Mouse (Mus musculus) skeletal muscle tissue, postnatal 0 days (tissue): ENCODE measurements around the gene Tnnc2. TPM values are rescaled to one million over a fixed set of nuclear protein-coding genes. Genes with fewer than 3 reads are reported as not detected.

Experiments used
- polyA plus RNA-seq: library from polyadenylated mRNA; unstranded; fragments of >200 nt; fragmentation: Nextera tagmentation; extraction: Ambion mirVana; gene quantifications from 2 replicates; pipeline ENCODE4 v1.2.1, GENCODE M21; 2015

Gene Tnnc2
- 22,389 and 24,028 TPM in 2 replicates for polyA plus RNA-seq

DNA sequence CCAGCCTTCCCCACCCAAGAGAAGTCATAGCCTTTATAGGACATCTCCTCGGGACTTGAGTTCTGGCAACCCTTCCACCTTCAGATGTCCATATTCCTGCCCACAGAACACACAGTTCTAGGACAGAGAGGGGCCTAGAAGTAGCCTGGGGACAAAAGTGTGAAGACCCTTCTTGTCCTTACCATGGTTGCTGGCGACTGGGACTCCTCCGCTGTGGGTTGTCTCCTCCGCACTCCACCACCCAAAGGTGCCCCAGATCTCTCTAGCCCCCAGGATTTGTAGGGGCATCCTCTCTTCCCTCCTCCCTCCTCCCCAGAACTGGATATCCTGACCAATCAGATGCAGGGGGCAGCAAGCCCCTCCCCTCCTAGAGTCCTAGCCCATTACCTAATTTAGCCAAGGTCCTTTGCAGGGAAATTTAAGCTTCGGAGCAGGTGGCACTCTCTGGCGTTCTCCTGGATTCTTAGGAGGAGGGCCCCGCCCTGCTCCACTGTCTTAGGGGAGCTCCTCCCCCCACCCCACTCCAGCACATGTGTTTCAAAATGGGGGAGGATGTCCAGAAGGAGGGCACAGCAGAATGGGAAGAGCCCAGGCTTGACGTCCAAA lies at the start of gene Tnnc2:
Gene Tnnc2, minus strand, starts transcription at position 487 of the 606 bp plus-strand sequence.

DNA sequence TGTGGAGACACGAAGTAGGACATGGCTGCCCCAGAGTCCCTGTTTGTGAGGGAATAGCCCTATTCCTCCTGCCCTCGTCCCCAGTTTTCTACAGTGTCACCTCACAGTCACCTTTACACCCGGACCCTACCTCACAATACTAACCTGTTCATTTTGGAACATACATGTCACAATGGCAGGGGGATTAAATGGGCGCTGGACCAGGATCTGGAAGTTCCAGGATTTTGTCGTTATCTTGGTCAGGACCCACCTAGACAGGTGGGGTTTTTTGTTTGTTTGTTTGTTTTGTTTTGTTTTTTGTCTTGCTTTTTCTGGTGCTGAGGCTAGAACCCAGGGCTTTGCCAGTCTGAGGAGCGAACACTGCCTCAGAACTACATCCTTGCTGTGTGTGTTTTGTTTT lies 48.7 kb upstream of the Tnnc2 start, which contains the start of gene Spata25:
Gene Spata25, minus strand, starts transcription at position 101 of the 400 bp plus-strand sequence.

DNA sequence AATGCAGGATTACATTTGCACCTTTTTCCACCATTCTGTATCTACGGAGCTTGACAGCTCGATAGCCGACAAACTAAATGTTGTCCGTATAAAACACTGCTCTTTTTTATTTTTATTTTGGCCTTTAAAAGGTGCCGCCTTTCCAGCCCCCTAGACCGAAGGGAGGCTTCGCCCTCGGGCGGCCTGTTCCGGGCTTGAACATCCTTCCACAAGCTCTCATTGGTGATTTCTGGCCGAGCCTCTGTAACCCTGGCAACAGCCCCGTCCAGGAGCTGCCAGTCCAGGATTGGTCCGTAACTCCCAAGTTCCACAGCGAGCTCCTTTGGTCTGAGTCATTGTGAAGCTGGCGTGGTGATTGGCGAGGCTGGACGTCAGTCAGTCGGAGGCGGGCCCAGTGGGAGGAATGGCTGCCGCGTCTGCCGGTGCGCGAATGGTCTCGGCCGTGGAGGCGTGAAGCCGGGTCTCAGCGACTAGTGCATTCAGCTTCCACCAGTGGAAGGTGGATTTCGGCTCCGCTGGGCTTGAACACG lies 42.9 kb upstream of the Tnnc2 start, which contains the start of gene Zswim1:
Gene Zswim1, plus strand, starts transcription at position 51 of the 530 bp plus-strand sequence.

DNA sequence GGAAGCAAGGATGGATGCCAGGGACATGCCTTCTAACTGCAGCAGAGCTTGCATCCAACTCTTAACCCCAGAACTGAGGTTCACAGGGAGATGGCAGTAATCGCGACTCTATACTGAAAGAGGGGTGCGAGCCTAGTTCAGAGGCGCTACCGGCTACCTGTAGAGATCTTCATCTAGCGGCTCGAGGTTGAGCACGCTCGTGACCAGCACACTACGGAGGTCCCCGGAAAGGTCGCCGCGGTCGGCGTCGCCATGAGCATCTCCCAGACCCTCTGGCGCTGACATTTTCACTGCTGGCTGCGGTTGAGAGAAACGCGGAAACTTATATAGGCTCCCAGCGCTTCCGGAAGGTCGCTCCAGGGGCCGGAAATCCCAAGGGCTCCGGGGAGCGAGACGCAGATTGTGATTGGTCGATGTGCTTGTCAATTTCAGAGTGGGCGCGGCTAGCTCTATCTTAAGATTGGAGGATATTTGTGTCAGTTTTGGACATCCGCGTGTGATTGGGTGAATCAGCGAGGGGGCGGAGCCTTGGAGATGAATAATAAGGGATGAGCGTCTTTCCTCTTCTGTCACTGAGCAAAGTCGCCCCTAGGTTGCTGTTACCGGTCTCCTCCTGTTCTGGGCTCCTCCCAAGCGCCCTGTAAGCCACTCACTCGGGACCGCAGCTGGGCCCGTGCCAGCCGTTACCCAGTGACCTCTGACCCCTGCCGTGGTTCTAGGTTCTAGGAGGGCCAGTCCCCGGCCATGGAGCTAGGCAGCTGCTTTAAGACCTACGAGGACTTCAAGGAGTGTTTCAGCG lies 25.0 kb upstream of the Tnnc2 start, which contains the start of the genes Acot8 and Zswim3:
Gene Acot8, minus strand, starts transcription at position 350 of the 799 bp plus-strand sequence.
Gene Zswim3, plus strand, starts transcription at position 566 of the 799 bp plus-strand sequence.

DNA sequence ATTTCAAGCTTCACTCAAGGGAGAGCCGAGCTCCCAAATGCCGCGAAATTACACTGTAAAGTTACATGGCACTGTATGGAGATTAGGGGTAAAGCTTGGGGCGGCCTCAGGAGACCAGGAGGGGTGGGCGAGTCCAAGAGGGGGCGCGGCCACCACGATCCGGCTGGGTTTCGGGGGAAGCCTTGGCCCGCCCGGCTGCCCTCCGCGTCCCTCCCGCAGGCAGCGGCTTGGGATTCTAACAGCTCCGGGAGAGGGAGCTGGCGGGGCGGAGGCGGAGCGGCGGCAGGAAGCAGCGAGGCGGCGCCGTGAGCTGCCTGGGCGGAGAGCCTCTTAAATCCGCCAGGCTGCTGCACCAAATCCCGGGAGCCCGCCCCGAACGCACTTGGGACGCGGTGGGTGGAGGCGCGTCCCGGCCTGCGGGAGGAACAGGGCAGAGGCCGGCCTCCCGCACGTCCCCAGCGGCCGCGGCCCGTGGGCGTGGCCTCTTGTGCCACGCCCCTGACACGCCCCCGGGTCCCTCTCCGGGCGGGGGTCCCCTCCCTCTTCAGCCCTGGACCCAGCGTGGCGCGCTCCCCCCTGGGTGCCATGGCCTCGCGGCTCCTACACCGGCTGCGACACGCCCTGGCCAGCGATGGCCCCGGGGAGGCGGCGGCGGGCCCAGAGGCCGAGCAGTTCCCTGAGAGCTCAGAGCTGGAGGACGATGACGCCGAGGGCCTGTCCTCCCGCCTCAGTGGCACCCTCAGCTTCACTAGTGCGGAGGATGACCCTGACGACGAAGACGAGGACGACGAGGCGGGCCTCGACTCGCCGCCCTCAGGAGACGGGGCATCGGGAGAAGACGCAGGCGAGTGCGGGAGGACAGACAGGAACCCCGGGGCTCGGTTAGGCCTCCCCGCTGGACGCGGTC lies 6.0 kb upstream of the Tnnc2 start, which contains the start of gene Snx21:
Gene Snx21, plus strand, starts transcription at position 343 of the 907 bp plus-strand sequence.

DNA sequence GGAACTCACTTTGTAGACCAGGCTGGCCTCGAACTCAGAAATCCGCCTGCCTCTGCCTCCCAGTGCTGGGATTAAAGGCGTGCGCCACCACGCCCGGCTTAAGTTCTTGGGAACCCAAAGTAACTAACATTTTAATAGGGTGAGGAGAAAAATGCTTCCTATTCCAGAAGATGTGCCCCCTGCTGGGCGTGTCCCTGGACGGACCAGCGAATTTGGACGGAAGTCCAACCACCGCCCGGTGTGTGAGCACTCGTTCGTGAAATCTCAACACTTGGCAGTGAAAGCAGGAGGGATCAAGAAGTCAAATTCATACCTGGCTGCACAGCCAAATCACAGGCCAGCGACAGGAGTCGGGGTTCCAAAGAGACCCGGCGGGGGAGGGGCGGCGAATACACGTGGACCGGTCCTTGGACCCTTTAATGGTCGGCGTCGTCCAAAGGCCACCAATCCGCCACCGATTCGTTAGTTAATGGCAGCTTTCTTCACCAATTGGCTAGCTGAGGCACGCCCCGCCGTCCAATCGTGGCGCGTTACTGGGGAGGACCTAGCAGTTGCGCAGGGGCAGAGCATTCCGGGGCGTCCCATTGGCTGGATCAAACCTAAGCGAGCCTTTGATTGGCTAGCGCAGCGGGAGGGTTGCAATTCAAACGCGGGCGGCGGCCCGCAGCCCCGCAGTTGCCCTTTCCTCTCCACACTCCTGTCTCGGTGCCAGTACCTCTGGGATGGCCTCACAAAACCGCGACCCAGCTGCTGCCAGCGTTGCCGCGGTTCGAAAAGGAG lies 10.3 kb downstream of the Tnnc2 start, which contains the start of gene Ube2c:
Gene Ube2c, plus strand, starts transcription at position 641 of the 780 bp plus-strand sequence.

DNA sequence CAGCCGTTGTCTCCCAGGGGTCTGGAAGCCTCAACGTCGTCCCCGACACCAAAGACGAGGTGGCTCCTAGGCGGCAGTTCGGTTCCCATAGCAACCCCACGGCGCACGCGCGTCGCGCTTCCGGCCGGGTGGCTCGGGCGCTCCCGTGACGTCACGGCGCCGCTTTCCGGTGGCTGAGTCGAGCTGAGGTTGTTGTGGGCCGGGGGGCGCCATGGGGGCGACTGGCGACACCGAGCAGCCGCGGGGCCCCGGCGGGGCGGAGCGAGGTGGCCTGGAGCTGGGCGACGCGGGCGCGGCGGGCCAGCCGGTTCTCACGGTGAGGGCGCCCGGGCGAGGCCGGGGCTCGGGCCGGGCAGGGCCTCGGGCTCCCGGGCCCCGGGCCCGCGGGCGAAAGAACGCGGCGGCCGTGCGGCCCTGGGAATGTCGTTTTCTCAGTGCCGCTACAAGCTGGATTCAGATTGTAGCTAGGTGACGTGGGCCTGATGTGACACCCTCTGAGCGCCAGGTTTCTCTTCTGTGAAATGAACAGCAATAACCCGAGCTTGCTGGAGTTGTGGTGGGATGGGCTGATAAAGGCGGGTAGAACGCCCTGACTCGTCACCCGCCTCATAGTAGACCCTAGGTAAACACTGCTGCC lies 33.8 kb downstream of the Tnnc2 start, which contains the start of the genes Wfdc3 and Dnttip1:
Gene Wfdc3, minus strand, starts transcription at position 89 of the 637 bp plus-strand sequence.
Gene Dnttip1, plus strand, starts transcription at position 141 of the 637 bp plus-strand sequence.

Other genes starting within 250 kb of the Tnnc2 start
- gene Wfdc2, start 217.6 kb downstream of the Tnnc2 start, polyA plus RNA-seq: 0.29 and 0.37 TPM in 2 replicates
- gene Spint3, start 206.5 kb downstream of the Tnnc2 start, polyA plus RNA-seq: not detected in 2 replicates
- not detected in 2 replicates for gene Wfdc6a, start 194.5 kb downstream of the Tnnc2 start, polyA plus RNA-seq
- gene Eppin, start 186.4 kb downstream of the Tnnc2 start, polyA plus RNA-seq: not detected in 2 replicates
- not detected in 2 replicates for gene Wfdc6b, start 166.4 kb downstream of the Tnnc2 start, polyA plus RNA-seq
- gene Wfdc8, start 166.3 kb downstream of the Tnnc2 start, polyA plus RNA-seq: not detected in 2 replicates
- not detected in 2 replicates for gene Wfdc16, start 141.2 kb downstream of the Tnnc2 start, polyA plus RNA-seq
- not detected in 2 replicates for gene Wfdc10, start 123.9 kb downstream of the Tnnc2 start, polyA plus RNA-seq
- gene Wfdc9, start 123.4 kb downstream of the Tnnc2 start, polyA plus RNA-seq: not detected in 2 replicates
- not detected in 2 replicates for gene Wfdc11, start 105.9 kb downstream of the Tnnc2 start, polyA plus RNA-seq
- gene Wfdc13, start 94.9 kb downstream of the Tnnc2 start, polyA plus RNA-seq: 0.21 TPM in 1 of 2 replicates, not detected in the other
- gene Spint4, start 81.5 kb downstream of the Tnnc2 start, polyA plus RNA-seq: not detected in 2 replicates
- not detected in 2 replicates for gene Spint5, start 64.7 kb downstream of the Tnnc2 start, polyA plus RNA-seq
- 0.14 and 0.29 TPM in 2 replicates for gene Wfdc3, start 34.0 kb downstream of the Tnnc2 start, polyA plus RNA-seq
- gene Dnttip1, start 34.0 kb downstream of the Tnnc2 start, polyA plus RNA-seq: 51.2 and 54.3 TPM in 2 replicates
- gene Ube2c, start 10.1 kb downstream of the Tnnc2 start, polyA plus RNA-seq: 67.3 and 77.7 TPM in 2 replicates
- 31.1 and 33.0 TPM in 2 replicates for gene Snx21, start 5.9 kb upstream of the Tnnc2 start, polyA plus RNA-seq
- gene Acot8, start 24.9 kb upstream of the Tnnc2 start, polyA plus RNA-seq: 10.2 and 11.7 TPM in 2 replicates
- 2.0 TPM in 2 replicates for gene Zswim3, start 25.1 kb upstream of the Tnnc2 start, polyA plus RNA-seq
- 5.9 and 6.8 TPM in 2 replicates for gene Zswim1, start 42.7 kb upstream of the Tnnc2 start, polyA plus RNA-seq
- not detected in 2 replicates for gene Spata25, start 48.6 kb upstream of the Tnnc2 start, polyA plus RNA-seq
- gene Ctsa, start 52.9 kb upstream of the Tnnc2 start, polyA plus RNA-seq: 105 and 116 TPM in 2 replicates
- 56.5 and 63.5 TPM in 2 replicates for gene Neurl2, start 53.5 kb upstream of the Tnnc2 start, polyA plus RNA-seq
- 5.9 and 7.4 TPM in 2 replicates for gene Pltp, start 77.7 kb upstream of the Tnnc2 start, polyA plus RNA-seq
- gene Pcif1, start 99.3 kb upstream of the Tnnc2 start, polyA plus RNA-seq: 41.4 and 42.2 TPM in 2 replicates
- gene Zfp335, start 131.8 kb upstream of the Tnnc2 start, polyA plus RNA-seq: 4.0 and 4.3 TPM in 2 replicates
- gene Mmp9, start 160.8 kb upstream of the Tnnc2 start, polyA plus RNA-seq: 0.91 and 1.1 TPM in 2 replicates
- 0.22 and 0.23 TPM in 2 replicates for gene Slc12a5, start 180.8 kb upstream of the Tnnc2 start, polyA plus RNA-seq